Mouse (Mus musculus) bone marrow macrophage, adult 2 months (primary cell): Measurements from ENCODE around the gene Afmid.

Experiments used
- CTCF ChIP-seq: IDR thresholded peaks from 2 replicates; pipeline ENCODE4 v1.5.1; 2012; ENCODE audit warnings: low read depth, mild to moderate bottlenecking, low read length, moderate library complexity
- POLR2A ChIP-seq: IDR thresholded peaks from 2 replicates; pipeline ENCODE4 v1.6.1; 2012; ENCODE audit warnings: mild to moderate bottlenecking, low read depth, low read length, borderline replicate concordance

DNA sequence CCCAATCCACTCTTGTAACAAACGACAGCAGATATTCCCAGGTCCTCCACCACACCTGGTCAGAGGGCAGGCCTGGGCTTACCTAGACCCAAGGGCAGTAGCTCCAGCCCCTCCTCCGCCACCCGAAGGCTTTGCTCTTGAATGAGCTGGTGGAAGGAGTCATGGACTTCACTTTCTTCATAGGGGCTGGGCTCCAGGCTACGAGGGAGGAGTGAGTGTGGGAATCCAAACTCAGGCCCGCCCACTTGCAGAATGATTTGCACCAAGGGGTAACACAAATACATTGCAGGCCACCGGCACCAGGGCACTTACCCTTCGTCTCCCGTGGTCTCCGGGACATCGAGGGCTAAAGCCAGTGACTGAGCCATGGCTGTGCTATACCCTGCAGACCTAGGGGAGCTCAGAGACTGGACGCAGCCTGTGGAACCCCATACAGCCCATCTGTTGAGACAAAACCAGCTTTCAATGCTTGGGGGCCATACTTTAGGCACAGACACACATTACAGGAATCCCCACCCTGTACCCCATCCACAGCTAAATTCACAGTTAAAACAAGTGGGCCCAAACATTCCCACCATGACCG lies 46.8 kb upstream of the Afmid start:
- TF ChIP-seq CTCF = no peak
- no peak; the same call in 1 of the 2 replicates for TF ChIP-seq POLR2A
